Mouse (Mus musculus) erythroblast, embryonic 14.5 days (primary cell): ENCODE measurements around the gene Spz1.

Source experiments
- GATA1 ChIP-seq: IDR thresholded peaks from 2 replicates; pipeline ENCODE4 v1.6.1; 2012; ENCODE audit warnings: low read length, inconsistent platforms, mixed read lengths
- TAL1 ChIP-seq: IDR thresholded peaks from 3 replicates; pipeline ENCODE4 v1.6.1; 2012; ENCODE audit warnings: low read length, inconsistent platforms, mixed read lengths

GRCm38 (mm10) chr13:92611917-92612316 is 35.9 kb upstream of the Spz1 start:
- TF ChIP-seq GATA1 (no peak), TAL1 (no peak)
